Mouse (Mus musculus): Measurements from ENCODE around the gene Ripply3.
"Not testable (repeated sequence)": the region's sequence is repeated elsewhere in the genome, so short reads cannot be mapped to it uniquely, and the experiment has no call there.

Gene Ripply3

GRCm38 (mm10) chr16:94315215-94315614 is 13.0 kb upstream of the Ripply3 start:
- DNase-seq, result no peak

DNA sequence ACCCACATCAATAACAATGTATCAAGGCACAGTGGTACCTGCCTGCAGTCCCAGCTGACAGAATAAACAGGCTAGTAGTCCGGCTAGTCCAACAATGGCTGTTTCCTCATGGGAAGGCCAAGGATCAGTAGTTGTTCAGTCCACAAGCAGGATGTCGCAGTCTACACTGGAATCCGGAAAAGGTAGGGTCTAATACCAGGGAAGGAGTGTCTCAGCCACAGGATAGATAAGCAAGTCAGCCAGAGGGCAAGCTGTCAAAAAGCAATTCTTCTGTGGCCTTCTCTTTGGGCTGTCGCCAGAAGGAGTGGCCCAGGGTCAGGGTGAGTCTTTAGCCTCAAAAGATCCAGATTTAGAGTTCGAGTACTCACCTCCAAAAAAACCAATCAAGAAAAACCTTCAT is 10.5 kb upstream of the Ripply3 start:
- DNase-seq, result no peak

GRCm38 (mm10) chr16:94320223-94320622 is 8.0 kb upstream of the Ripply3 start:
- DNase-seq, result no peak

- no peak for DNase-seq
Measured at GRCm38 (mm10) chr16:94323681-94324080, 4.5 kb upstream of the Ripply3 start.

GRCm38 (mm10) chr16:94326008-94326407 is 2.2 kb upstream of the Ripply3 start:
- DNase-seq, result no peak

GRCm38 (mm10) chr16:94328881-94329867 is 954 bp downstream of the Ripply3 start:
- DNase-seq, result no peak

GRCm38 (mm10) chr16:94330429-94330828 is 2.2 kb downstream of the Ripply3 start:
- no peak for DNase-seq

DNA sequence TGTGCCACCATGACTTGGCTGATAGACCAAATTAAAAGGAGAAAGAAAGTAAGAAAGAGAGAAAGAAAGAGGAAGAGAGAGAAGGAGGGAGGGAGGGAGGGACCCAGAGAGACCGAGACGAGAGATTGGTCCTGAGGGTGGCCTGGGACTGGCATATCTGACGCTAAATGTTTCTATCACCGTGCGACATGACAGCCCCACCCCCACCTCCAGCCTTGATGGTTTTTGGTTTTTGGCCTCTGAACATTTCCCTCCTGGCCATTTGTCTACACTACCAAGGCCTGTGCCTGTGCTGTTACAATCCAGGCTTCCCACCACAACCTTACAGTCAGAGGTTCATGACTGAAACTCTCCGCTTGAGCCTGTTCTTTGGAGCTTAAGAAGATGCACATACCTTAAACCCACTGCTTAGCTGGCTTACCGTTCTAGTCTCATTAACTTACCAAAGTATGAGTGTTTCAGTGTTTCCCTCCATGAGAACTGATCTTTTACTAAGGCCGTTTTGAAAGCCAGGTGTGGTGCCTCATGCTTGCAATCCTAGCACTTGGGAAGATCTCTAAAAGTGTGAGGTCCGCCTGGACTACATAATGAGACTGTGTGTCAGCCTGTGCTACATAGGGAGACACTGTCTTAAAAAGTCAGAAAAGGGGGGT is 3.1 kb downstream of the Ripply3 start:
- DNase-seq, result no peak

DNA sequence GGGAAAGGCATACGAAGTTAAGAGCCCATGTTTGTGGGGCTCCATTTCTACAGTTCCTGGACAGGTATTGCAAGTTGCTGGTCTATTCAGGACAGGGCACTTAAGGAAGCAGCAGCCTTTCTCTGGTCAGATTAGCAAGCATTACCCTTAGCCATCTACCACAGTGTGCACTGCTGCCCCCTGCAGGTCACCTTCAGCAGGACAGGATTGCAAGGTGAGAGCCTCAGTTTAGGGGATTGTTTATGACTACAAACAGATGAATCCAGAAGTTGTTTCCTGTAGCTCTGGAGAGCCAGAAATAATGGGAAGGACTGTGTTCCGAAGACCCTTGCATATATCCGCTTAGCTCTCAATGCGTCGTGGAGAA is 3.6 kb downstream of the Ripply3 start:
- peak; percentile 44 for DNase-seq

DNA sequence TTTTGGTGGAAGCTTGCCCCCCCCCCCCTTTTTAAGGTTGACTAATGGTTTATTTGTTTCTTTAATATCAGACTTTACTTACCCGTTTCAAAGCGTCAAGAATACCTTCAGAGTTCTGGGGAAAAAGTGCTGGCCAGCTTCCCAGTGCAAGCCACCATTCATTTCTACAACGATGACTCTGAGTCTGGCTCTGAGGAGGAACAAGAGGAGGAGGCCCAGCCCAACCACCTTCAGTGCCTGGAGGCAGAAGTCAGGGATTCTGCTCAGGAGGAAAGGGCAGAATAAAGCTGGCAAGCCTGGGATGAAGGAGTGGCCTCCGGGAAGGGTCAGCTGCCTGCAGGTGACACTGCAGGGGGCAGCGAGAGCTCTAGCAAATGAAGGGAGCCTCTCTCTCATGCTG is 7.4 kb downstream of the Ripply3 start:
- no peak for DNase-seq

DNA sequence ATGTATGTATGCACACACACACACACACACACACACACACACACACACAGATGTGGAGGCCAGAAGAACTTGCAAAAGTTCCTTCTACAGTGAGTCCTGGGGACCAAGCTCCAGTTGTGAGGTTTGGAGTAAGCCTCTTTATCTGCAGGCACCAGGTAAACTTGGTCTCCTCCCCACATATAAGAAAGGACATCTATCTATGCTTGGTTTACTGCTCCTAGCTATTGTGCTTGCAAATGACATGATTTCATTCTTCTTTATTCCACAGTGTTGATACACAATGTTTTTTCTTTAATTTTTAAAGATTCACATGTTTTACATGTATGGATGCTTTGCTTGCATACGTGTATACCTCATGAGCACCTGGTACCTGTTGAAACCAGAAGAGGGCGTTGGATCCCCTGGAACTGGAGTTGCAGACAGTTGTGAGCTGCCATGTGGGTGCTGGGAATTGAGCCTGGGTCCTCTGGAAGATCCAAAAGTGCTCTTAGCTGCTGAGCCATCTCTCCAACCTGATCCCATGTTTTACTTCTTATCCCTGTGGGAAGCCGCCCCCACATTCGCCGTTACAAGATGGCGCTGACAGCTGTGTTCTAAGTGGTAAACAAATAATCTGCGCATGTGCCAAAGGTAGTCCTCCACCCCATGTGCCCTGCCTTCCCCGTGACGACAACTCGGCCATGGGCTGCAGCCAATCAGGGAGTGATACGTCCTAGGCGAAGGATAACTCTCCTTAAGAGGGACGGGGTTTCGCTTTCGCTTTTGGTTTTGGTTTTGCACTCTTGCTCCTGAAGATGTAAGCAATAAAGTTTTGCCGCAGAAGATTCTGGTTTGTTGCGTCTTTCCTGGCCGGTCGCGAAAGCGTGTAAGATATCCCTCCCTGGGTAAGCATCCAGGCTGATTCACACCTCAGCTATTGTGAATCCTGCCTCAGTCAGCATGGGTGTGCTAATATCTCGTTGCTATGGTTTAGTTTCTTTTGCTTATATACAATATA is 11.2 kb downstream of the Ripply3 start:
- DNase-seq, result not testable (repeated sequence)

GRCm38 (mm10) chr16:94345733-94346132 is 17.5 kb downstream of the Ripply3 start:
- no peak for DNase-seq

- no peak for DNase-seq
Measured at GRCm38 (mm10) chr16:94347080-94347731, 19.0 kb downstream of the Ripply3 start.

GRCm38 (mm10) chr16:94348779-94349178 is 20.6 kb downstream of the Ripply3 start:
- DNase-seq, result no peak

GRCm38 (mm10) chr16:94349588-94350286 is 21.5 kb downstream of the Ripply3 start:
- no peak for DNase-seq

DNA sequence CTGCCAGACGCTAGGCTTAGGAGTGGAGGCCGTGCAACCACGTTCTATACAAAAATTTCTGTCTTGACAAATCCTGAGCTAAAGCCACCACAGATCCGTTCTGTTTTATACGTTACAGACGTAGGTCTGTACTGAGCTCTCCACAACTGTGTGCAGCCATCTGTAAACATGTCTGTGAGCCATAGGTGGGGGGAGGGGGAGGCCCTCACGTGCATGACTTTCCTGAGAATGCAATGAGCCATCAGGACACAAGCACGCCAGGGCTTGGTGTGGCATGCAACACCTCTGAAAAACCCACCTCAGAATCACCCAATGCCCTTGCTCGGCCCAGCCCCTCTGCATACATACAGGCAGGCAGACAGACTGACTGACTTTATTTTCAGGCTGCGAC is 22.1 kb downstream of the Ripply3 start:
- no peak for DNase-seq

DNA sequence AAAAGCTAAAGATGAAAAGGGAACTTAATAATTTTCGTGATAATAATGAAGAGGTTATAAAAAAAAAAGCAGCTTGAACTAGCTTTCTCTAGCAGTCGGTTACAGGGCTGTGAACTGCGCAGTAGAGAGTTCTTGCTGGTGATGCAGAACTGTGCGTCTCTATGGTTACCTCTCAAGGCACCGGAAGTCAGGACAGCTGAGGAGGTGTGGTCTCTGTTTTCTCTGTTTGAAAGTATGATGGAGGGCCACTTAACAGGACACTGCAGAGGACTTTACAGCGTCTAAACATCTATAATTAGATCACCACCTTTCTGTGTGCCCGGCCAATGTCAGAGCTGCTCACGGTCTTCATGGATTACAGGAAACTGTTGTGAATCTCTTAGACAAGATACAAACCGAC is 26.2 kb downstream of the Ripply3 start:
- DNase-seq, result no peak

- no peak for DNase-seq
Measured at GRCm38 (mm10) chr16:94356046-94356445, 27.8 kb downstream of the Ripply3 start.

DNA sequence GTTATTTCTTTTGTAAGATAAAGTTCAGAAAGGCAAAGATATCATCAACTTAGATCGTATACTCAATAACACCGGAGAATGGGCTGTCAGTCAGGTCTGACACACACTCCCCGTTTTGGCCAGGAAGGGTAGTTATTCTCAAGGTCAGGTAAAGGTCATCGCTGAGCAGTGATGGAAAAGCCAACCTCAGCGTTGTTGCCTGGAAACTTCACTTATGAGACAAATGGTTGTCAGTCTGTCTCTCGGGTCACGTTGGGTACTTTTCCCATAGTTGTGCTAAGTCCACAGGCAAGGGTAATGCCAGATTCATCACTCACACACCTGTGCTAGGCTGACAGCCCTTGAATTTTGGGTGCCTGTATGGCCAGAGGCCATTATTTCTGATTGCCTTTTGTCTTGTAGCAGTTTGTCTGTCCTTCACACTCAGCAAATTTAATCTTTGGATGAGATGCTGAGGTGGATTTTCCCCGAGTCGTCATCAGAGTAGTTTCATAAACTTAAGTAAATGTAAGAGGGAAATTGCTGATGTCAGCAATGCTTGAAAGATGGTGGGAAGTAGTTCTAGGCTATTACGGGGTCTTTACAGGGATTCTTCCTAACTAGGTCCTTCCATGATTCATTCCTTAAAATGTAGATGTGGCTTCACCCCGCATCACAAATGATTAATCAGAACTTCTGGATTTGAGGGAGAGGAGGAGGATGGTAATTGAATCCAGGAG is 28.7 kb downstream of the Ripply3 start:
- DNase-seq, result no peak

DNA sequence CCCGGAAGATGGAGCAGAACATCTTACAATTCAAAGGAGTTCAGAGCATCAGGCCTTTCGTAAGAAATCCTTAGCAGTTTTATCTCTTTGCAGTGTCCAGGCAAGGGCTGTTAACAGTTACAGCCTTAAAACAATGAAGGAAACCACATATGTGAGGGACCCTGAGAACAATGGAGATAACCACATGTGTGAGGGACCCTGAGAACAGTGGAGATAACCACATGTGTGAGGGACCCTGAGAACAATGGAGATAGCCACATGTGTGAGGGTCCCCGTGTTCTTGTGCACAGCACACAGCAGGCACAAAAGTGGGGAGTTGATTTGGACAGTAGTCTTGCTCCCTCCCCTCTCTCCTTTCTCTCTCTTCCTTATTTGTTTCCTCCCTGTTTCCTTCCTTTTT is 29.9 kb downstream of the Ripply3 start:
- DNase-seq, result no peak

Measured in cerebellum, adult 11-12 months (tissue).